Mouse (Mus musculus): ENCODE data around the gene St8sia1.
"Not testable (repeated sequence)": the region's sequence is repeated elsewhere in the genome, so short reads cannot be mapped to it uniquely, and the experiment has no call there.

St8sia1 gene

DNA sequence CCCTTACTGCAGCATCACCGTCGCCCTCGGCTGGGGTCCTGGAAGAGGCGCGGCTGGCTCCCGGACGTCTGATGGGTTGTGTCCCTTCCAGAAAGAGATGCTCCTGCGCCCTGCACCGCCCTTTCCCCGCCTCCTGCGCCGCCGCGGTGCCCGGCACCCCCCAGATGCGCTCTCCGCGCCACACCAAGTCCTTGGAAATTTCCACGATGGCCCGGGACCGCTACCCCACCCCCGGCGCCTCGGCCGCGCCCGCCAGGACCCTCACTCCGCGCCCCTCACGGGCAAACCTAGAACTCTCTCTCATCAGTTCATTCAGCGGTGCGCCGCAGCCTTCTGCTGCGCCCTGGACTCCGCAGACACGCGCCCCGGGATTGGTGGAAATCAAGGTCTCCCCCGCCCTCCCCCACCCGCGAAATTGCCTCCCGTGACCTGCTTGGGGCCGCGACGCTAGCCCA lies at the start of gene St8sia1:
Gene St8sia1 (minus strand): TSS at position 377 of the 455 bp plus-strand sequence.
- DNase-seq (ENCODE audit: low read depth, low spot score): peak; percentile 64

DNA sequence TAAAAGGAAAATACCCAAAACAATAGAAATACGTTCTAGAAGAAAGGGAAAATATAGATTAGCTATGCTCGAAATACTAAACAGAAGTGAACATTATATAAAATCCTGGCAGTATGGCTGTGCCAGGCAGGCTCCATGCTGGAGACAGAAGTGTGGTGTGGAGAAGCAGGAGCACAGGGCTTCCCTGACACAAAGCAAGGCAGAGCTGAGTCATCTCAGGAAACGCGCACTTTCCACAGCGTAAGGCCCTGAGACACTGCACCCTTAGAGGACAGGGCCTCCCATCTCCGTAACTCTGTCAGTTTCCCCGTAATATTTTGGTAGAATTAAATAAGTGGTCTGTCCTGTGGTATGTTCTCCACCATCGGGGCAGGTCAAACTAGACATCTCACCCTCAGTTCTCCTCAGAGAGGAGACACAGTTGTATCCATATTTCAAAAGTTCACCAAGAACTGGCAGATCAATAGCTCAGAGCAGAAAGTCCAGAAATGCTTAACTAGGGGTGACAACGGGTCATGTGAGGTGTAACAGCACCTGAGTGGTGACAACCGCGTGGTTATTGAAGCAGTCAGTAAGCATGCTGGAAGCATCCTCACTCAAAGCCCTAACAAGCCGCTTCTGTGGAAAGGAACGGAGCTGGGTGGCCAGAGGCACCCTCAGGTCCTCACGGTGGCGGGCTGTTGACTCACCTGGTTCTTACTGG lies 48.4 kb upstream of the St8sia1 start:
- DNase-seq (ENCODE audit: low read depth, low spot score): no peak

DNA sequence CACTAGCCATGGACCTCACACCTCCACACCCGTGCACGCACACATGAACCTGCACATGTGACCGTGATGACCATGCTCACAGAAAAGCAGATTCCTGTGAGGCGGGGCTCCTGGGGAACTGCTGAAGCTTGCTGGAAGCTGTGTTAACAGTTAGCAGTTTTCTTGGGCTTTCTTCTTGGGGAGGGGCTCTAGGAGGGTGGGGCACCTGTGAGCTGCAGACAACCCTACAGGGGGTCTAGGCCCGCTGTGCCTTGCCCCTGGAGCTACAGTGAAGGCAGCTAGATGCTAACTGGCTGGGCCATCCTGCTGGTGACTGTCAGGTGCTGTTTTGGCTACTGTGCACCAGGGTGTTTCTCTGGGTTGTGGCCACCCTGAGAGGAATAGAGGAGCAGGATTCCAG lies 44.6 kb upstream of the St8sia1 start:
- DNase-seq (ENCODE audit: low read depth, low spot score): no peak

DNA sequence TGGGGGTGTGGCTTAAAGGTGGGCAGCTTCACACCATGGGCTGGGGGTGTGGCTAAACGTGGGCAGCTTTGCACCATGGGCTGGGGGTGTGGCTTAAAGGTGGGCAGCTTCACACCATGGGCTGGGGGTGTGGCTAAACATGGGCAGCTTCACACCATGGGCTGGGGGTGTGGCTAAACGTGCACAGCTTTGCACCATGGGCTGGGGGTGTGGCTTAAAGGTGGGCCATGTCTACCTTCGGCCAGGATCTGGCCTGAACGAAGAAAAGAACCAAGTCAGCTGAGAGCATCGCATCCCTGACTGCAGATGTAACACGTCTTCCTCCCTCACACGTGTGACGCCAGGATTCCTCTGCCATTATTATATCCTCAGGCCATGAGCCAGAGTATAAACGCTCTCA lies 41.0 kb upstream of the St8sia1 start:
- not testable (repeated sequence) for DNase-seq (ENCODE audit: low read depth, low spot score)

DNA sequence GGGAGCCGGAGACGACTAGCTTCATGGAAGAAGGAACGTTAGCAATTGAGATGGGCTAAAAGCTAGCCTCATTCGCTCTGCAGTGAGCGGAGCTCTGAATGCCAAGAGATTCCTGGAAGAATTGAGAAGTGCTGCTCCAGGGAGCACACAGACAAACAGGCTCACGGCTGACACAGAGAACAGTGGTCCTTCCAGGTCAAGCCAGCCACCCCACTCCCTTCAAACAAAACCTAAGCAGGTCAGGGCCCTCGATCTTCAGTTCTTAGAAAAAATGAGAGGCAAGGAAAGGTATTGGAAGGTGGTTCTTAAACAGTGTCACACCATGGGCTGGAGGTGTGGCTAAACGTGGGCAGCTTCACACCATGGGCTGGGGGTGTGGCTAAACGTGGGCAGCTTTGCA lies 40.5 kb upstream of the St8sia1 start:
- no peak for DNase-seq (ENCODE audit: low read depth, low spot score)

DNA sequence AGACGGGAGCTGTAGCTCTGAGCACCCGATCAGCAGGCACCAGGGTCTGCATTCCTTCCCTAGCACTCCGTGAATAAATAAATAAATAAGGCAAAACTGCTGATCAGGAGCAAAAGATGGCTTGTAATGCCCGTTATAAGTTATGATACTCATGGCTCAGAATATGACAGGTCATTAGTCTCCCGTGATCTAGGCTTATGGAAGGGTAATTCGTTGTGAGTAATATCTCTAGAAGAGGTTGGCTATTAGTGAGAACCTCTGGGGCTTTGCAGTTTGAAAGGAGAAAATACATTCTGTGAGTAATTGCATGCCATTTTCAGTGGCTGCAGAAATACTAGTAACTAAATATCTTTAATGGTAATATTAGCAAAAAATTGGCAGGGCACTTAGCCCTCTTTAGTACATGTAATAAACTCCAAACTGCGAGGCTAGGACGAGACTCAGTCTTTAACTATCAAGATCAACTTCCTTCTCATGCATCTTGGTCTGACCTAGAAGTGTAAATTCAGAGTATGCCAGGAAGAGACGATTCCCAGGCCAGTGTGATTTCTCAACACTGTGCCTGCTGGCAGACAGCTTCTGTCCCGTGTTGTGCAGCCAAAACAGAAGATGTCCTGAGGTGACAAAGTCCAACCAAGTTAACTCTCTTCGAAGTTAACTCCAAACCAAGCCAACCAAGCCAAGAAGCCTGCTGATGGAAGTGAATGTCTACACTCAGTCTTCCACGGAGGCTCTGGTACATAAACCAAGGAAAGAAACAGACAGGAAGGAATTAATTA lies 34.2 kb upstream of the St8sia1 start:
- DNase-seq (ENCODE audit: low read depth, low spot score): no peak

DNA sequence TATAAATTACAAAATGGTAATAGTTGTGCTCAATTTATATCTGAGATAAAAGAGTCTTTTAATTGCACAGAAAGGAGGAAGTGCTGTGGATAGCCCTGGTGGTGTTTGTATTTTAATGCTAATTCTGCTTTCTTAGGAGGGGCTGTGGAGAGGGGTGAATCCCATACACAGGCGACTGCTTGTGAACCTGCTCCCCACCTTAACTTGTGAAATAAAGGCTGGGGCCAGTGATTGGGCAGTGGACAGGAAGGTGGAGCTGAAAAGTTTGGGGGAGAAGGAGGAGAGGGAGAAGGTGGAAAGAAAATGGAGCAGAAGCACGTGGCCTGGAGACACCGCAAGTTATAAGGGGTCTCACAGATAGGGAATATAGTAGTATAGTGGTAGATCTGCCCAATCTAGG lies 32.6 kb upstream of the St8sia1 start:
- no peak for DNase-seq (ENCODE audit: low read depth, low spot score)

DNA sequence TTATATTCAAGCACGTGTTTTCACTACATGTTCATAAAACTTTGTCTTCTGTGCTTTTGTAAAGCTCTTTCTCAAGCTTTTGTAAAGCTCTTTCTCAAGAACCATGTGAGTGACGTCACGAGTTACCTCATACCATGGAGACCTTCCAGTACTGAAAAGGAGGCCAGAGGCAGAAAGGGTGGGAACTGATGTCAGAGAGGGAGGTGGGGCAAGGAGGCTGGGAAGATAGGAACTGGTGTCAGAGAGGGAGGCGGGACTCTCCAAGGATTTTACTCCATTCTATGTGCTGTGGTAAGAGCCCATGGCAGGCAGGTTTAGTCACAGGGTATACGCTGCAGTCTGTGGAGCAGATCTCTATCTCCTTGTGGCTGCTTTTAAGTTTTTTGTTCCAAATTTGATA lies 31.3 kb upstream of the St8sia1 start:
- DNase-seq (ENCODE audit: low read depth, low spot score): no peak

DNA sequence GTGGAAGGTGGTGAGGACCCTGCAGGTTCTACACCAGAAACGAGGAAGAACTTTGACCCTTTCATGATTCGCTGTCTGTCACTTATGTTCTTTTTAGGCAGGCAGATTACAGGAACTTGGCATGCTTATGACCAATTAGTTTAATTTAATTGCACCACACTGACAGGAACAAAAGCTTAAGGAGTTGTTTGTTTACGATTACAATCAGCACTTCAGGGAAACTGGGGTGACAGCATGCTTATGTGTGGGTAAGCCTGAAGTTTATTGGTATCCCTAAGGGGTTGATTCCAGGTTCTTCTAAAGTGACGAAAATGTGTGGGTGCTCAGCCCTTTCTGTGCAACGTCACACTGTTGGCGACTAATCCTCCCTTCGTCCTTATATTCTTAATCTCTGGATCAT lies 30.6 kb upstream of the St8sia1 start:
- no peak for DNase-seq (ENCODE audit: low read depth, low spot score)

DNA sequence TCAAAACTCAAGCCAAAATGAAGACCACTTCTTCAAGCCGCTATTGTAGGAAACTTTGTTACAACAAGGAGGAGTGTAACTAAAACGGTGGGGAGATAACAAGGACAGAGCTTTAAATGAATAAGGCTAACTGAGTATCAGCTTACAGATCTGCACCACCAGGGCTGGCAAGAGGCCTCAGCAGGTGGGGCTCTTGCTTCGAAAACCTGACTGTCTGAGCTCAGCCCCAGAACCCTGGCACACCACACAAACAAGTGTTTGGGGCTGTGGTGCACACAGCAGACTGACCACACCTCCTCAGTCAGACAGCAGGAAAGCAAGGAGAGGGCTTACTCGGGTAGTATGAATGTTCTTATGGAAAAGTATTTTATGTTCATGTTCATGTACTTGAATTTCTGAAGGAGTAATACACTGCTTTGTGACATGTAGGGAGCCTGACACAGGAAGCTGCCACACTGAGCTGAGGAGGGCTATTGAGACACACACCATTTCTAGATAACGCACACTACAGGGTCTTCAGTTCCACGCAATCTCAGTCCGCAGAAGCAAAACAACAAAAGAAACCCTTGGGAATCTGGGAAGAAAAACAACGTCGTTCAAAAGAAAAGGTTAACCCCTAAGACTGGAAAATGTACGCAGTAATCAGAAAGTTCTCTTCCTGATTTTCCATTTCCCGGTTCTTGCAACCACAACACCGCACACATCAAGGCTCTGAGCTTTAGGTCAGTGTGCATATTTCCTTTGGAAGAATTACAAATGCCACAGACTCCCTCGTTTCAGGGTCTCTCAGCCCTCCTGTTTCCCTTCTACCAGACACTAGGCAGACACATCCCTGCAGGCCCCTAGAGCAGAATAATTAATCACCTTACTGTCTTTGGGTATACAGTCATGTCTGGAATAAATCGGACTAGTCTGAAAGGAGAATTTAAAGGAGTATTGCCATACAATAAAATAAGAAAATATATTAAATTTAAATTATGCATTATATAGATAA lies 29.8 kb upstream of the St8sia1 start:
- peak; percentile 35 for DNase-seq (ENCODE audit: low read depth, low spot score)

DNA sequence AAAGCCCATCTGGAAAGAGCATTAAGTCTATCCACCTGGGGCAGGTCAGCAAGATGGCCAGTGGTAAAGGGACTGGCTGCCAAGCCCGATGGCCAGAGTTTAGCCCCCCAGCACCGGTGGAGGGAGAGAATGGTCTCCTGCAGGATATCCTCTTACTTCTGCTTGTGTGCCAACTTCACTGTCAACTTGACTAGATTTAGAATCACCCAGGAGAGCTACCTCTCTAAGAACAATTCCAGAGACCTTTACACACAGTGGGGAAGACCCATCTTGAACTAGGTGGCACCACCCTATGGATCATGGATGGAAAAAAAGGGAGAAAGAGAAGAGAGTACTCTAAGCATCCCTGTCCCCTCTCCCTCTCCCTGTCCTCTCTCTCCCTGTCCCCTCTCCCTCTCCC lies 28.7 kb upstream of the St8sia1 start:
- no peak for DNase-seq (ENCODE audit: low read depth, low spot score)

DNA sequence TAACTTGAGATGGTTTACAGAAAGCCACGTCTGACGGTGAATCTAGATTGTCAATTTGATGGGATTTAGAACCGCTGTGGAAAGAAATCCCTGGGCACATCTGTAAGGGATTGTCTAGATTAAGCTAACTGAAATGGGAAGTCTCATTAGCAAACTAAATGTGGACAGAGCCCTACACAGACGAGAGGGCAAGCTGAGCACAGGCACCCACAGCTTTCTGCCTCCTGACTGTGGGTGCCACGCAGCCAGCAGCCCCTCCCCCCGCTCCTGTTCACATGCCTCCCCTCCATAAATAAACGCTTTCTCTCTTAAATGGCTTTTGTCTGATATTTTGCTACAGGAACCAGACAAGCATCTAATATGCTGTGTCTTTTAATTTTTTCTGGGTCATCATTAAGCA lies 27.8 kb upstream of the St8sia1 start:
- DNase-seq (ENCODE audit: low read depth, low spot score): no peak

DNA sequence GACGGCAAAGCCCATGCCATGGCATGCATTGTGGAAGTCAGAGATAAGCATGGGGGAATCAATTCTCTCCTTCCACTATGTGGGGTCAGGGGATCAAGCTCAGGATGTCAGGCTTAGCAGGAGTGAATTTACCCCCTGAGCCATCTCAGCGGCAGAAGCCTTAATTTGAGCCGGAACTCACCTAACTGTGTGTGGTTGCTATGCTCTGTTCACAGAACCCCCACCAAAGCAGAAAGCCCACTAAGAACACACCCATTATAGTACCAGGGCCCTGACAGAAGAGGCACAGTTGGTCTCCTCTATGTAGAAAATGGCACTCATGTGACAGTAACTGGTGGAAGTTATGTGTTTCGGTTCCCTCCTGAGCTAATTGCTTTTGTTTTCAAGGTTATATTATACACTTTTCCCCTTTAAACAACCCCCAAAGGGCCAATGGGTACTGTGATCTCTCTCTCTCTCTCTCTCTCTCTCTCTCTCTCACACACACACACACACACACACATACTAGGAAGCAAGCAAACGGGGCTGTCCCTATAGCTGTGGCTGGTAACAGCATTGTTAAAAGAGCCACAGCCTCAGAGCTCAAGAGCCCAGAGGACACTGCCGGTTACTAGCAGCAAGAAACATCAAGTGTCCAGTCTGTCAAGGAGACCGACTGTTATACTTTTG lies 27.3 kb upstream of the St8sia1 start:
- no peak for DNase-seq (ENCODE audit: low read depth, low spot score)

DNA sequence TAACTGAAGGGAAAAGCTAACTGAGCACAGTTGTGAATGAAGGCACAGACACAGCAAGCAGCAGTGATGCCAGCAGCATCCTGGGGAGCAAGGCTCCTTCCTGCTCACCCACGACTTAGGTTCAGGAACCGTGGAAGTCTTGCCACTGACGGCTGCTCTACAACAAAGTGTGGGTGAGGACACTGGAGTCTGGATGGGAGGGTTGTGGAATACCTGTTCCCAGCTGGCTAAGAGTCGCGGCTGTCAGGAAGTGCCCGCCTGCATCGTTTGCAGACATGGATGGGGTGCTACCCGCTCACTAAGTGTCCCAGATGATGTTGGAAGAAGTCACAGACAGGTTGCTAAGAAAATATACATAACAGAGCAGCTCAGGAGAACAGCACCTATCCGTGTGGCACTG lies 26.3 kb upstream of the St8sia1 start:
- no peak for DNase-seq (ENCODE audit: low read depth, low spot score)

DNA sequence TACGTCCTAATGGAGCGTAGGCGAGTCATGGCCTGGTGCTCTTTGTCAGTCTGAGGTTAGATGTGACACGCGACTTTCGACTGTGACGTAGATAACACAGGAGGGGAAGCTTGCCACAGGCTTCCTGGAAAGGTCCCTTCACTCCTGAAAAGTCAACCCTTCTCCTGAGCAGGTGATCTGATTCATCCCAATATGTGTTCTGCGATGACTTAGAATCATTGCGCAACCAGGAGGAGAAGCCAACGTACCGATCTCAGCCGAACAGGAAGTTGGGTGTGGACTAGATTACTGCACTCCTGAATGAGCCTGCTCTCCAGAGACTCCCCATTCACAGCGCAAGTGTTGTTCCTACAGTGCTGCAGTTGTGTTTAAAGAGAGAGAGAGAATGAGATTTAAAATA lies 25.2 kb upstream of the St8sia1 start:
- no peak for DNase-seq (ENCODE audit: low read depth, low spot score)

DNA sequence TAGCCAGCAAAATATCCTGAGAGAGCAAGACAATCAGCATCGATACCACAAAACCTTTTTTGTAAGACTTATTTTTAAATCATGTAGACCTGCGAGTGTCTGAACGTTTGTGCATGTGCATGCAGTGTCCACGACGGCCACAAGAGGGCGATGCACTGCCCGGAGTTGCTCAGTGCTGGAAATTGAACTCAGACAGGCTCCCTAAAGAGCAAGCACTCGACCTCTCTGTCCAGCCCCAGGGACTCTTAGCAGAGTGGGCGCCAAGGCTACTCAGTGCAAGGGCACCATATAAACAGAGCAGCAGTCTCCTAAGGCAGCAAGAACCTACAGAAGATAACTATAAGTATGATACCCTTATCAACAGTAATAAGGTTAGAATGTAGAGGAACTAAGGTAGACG lies 24.5 kb upstream of the St8sia1 start:
- peak; percentile 73 for DNase-seq (ENCODE audit: low read depth, low spot score)

DNA sequence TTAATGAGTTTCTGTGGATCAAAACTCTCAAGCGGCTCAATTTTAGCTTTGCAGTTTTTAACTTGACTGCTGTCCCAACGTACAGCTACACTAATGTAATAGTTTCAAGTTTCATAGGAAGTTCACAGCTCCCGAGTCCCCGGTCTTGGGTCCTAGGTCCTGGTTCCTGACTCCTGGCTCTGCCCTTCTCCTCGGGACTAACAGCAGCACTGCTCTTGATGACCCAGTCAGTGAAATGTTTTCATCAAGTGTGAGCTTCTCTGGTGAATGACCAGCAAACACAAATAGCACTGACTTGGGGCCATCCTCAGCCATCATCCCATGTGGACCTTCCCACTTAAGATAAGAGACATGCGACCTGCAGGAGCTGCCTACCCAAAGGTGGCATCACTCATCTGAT lies 24.0 kb upstream of the St8sia1 start:
- DNase-seq (ENCODE audit: low read depth, low spot score): no peak

DNA sequence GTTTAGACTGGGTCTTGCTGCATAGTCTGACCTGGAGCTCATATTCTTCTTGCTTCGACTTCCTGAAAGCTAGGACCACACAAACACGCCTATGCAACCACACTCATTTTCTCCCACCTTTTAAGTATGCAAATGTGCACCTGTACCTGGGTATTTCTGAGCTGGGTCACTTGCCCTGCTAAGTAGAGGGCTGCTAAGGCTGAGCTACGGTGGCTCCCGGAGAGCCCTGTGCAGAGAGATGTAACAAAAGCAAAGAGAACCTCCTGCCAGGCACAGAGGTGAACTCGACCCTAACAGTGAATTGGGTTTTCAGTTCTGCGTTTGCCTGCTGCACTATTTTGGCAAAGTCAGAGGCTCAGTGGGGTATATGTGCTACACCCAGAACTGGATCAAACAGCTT lies 23.4 kb upstream of the St8sia1 start:
- no peak for DNase-seq (ENCODE audit: low read depth, low spot score)

DNA sequence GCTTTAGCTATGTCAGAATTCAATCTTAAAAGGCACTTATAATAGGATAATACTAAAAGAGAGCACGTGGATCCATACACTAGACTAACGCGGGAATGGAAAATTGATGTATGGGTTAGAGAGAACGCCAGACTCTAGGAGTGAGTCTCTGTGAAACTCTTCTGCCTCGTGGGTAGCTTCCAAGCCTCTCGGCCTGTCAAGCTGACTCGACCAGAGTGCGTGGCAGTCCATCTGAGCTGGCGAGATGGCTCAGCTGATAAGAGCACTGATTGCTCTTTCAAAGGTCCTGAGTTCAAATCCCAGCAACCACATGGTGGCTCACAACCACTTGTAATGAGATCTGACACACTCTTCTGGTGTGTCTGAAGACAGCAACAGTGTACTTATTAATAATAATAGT lies 22.5 kb upstream of the St8sia1 start:
- not testable (repeated sequence) for DNase-seq (ENCODE audit: low read depth, low spot score)

DNA sequence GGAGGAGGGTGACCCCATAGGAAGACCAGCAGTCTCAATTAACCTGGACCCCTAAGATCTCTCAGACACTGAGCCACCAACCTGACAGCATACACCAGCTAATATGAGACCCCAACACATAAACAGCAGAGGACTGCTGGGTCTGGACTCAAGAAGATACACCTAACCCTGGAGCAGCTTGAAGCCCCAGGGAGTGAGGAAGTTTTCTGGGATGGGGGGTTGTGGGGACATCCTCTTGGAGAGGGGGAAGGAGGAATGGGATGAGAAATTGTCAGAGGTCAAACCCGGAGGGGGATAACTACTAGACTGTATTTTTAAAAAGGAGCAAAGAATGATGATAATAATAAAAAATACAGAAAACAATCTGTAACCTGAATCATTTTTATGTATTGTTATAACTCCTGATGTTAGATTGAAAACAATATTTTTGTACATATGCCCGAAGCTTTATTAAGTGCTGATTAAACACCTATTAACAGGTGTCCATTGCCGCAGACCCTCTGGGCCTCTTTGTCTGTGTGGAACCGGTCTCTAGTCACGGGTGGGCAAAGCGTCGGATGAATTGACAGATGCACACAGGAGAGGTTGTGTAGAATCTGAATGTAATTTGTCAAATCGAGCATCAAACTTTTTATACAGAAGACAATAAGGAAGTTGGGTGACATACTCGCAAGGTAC lies 21.4 kb upstream of the St8sia1 start:
- DNase-seq (ENCODE audit: low read depth, low spot score): not testable (repeated sequence)
